Mouse (Mus musculus) stomach, embryonic 14.5 days (tissue): Measurements from ENCODE around the gene Tmem143. TPM values are rescaled to one million over a fixed set of nuclear protein-coding genes. Genes with fewer than 3 reads are reported as not detected.

Experiments
- ATAC-seq: fragments of 200-750 bp; cut with Nextera tagmentation; 2 replicates; pipeline ENCODE4 v1.8.0; 2017; ENCODE audit warnings: low read depth, moderate TSS enrichment; ENCODE audit not compliant: insufficient number of reproducible peaks, insufficient read depth, low FRiP score
- H3K27ac ChIP-seq: fragments of 300-500 bp; sonication (generic); 2 replicates; pipeline ENCODE4 v1.5.1; 2014; ENCODE audit warnings: mild to moderate bottlenecking, low read length, moderate library complexity, mixed read lengths
- H3K27me3 ChIP-seq: fragments of 300-500 bp; sonication (generic); 2 replicates; pipeline ENCODE4 v1.6.1; 2014; ENCODE audit warnings: low read length, control low read depth, mixed read lengths; ENCODE audit not compliant: control insufficient read depth, insufficient read depth
- H3K36me3 ChIP-seq: fragments of 300-500 bp; sonication (generic); 2 replicates; pipeline ENCODE4 v1.6.1; 2014; ENCODE audit warnings: mild to moderate bottlenecking, control low read depth, low read length, moderate library complexity, mixed read lengths; ENCODE audit not compliant: control insufficient read depth, insufficient read depth
- H3K4me1 ChIP-seq: fragments of 300-500 bp; sonication (generic); 2 replicates; pipeline ENCODE4 v1.6.1; 2014; ENCODE audit warnings: low read length, control low read depth, mixed read lengths; ENCODE audit not compliant: control insufficient read depth, insufficient read depth
- H3K4me2 ChIP-seq: fragments of 300-500 bp; sonication (generic); replicated peaks from 2 replicates; pipeline ENCODE4 v1.6.1; 2014; ENCODE audit warnings: low read depth, low read length, control low read depth
- H3K4me3 ChIP-seq: fragments of 300-500 bp; sonication (generic); 2 replicates; pipeline ENCODE4 v1.5.1; 2014; ENCODE audit warnings: low read depth, low read length, control low read depth
- H3K9ac ChIP-seq: fragments of 300-500 bp; sonication (generic); replicated peaks from 2 replicates; pipeline ENCODE4 v1.6.1; 2014; ENCODE audit warnings: low read depth, mild to moderate bottlenecking, control low read depth, low read length, moderate library complexity, mixed read lengths
- H3K9me3 ChIP-seq: fragments of 300-500 bp; sonication (generic); 2 replicates; pipeline ENCODE4 v1.6.1; 2016; ENCODE audit warnings: low read depth, low read length, control low read depth; ENCODE audit not compliant: control insufficient read depth
- WGBS: fragments of 180-500 bp; shearing (Covaris S2); extraction: QIAGEN DNeasy Blood & Tissue Kit; methylation state at CpG from one replicate; pipeline ENCODE4 v1.1.7; 2014; 5-methylcytosine and 5-hydroxymethylcytosine counted together
- polyA plus RNA-seq: library from polyadenylated mRNA; unstranded; fragments of >200 nt; fragmentation: Nextera tagmentation; extraction: Ambion mirVana; gene quantifications from 2 replicates; pipeline ENCODE4 v1.2.1, GENCODE M21; 2014

The Tmem143 gene
- polyA plus RNA-seq = 4.7 and 5.4 TPM in 2 replicates

DNA sequence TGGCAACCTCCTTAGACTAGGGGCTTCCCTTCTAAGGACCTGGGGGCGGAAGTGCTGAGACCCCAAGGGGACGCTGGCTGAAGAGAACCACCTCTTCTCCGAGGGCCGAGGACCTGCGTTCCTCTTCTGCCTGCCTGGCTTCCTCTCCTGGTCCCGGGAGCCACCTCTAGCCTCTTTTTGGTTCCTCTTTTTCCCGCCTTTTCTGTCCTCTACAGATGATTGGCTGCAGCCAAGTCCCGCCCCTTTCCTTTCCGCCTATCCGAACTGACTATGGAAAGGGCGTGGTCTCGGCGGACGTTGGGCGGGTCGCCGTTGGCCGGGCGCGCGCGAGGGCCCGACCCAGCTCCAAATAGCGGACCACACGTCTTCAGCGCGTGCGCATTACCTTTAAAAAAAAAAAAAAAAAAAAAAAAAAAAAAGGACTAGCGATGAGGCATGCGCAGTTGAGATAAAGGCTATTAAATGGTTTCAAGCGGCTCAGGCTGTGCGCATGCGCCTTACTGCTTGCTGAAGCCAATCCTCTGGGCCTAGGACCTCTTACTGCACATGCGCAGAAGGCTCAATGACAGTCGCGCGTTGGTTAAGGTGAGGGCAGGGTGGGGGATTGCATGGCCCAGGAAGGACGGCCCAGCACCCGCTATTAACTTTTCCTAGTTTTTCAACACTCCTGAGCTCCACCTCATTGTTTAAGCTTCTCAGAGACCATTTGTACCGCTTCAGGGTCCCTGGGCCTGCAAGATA, at the start of gene Tmem143, which contains the start of gene Syngr4:
Tmem143 (plus strand) TSS at position 425 of the 741 bp plus-strand sequence.
Syngr4 (minus strand) TSS at position 198 of the 741 bp plus-strand sequence.
- peak; percentile 87 for ATAC-seq
- peak within 1 kb of the TSS; percentile 94 for H3K4me2 ChIP-seq
- H3K27ac ChIP-seq = peak within 1 kb of the TSS; percentile 78
- no peaks in the 10 kb centered on the region for H3K36me3 ChIP-seq
- peak within 1 kb of the TSS; percentile 50 for H3K4me3 ChIP-seq
- H3K27me3 ChIP-seq = no peaks in the 10 kb centered on the region
- peak within 1 kb of the TSS; percentile 49 for H3K9ac ChIP-seq
- peaks cover 9% of the 10 kb centered on the region; the same call in 1 of the 2 replicates for H3K4me1 ChIP-seq
- H3K9me3 ChIP-seq = no peaks in the 10 kb centered on the region
- 1% methylated on average over 40 of the region's 40 CpGs for WGBS

DNA sequence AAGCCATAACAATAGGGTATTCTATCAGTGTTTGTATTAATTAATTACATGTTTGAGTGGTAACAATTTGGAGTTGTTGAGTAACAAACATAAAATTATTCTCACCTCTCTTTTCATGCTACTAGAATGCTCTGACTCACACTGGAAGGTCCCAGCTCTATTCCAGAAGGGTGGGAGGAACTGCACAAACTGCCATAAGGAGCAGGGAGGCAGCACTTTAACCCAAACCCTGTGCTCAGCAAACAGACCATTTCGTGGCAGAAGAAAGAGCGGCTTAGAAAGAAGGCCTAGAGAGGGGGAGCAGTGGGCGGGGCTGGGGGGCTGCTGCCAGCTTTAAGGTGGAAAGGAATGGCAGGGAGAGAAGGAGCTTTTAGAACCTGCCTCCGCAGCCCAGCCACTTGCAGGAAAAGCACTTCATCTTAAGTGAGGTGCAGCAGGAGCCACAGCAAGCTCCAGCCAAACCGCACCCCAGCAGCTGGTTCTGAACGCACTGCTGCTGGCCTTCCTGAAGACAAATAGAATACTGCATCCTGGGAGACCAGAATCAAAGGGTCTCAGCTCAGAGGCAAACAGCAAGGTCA, 48.2 kb upstream of the Tmem143 start:
- H3K4me2 ChIP-seq = no peak overlapping the region
- H3K9me3 ChIP-seq = no peaks in the 10 kb centered on the region
- H3K4me1 ChIP-seq = peaks cover 5% of the 10 kb centered on the region; the same call in 1 of the 2 replicates
- no peak for ATAC-seq
- no peaks in the 10 kb centered on the region for H3K27me3 ChIP-seq
- WGBS = 6% methylated on average over 6 of the region's 6 CpGs
- H3K9ac ChIP-seq = no peak overlapping the region
- H3K4me3 ChIP-seq = no peak overlapping the region
- H3K27ac ChIP-seq = 0 out of 2 replicates have a peak overlapping the region, but pooled peaks have one; percentile 39
- no peaks in the 10 kb centered on the region for H3K36me3 ChIP-seq

DNA sequence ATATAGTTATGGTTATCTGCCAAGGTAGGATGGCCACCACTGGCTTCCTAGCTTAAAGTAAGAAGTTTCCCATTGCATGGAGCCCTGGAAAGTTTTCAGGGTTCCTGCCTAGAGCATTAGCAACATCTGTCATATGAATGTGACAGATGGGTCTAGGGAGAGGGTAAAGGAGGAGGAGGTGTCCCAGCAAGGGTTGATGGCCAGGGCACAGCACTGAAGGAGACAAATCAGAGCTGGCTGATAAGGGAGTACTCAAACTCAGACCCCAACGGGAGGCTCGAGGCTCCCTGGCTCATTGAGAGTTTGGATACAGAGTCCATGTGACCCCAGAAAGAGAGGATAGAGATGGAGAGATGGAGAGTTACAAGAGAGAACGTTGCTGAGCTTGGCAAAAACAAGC, 46.1 kb upstream of the Tmem143 start:
- no peaks in the 10 kb centered on the region for H3K36me3 ChIP-seq
- WGBS = 59% methylated on average over 3 of the region's 3 CpGs
- ATAC-seq = no peak
- no peaks in the 10 kb centered on the region for H3K27me3 ChIP-seq
- H3K4me3 ChIP-seq = no peak overlapping the region
- no peak overlapping the region for H3K9ac ChIP-seq
- no peak overlapping the region for H3K4me2 ChIP-seq
- no peak overlapping the region for H3K27ac ChIP-seq
- no peaks in the 10 kb centered on the region for H3K9me3 ChIP-seq
- peaks cover 5% of the 10 kb centered on the region; the same call in 1 of the 2 replicates for H3K4me1 ChIP-seq

DNA sequence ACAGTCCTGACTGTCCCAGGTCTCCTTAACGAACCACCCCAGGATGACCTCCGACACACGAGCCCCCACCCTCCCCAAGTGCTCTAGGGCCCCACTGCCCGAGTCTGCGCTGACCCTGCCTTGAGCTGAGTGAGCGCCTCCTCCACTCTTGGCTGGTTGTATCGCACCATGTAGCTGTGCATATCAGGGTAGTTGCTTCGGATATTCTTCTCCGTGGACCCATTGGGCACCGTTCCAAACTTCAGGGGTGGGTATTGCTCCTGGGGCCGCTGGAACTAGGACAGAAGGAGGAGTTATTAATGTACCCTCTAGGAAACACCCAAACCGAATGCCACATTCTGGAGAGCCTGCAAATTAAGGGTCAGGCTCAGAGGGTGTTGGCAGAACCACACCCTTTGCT, 43.7 kb upstream of the Tmem143 start:
- no peak overlapping the region for H3K9ac ChIP-seq
- WGBS = 83% methylated on average over 12 of the region's 12 CpGs

DNA sequence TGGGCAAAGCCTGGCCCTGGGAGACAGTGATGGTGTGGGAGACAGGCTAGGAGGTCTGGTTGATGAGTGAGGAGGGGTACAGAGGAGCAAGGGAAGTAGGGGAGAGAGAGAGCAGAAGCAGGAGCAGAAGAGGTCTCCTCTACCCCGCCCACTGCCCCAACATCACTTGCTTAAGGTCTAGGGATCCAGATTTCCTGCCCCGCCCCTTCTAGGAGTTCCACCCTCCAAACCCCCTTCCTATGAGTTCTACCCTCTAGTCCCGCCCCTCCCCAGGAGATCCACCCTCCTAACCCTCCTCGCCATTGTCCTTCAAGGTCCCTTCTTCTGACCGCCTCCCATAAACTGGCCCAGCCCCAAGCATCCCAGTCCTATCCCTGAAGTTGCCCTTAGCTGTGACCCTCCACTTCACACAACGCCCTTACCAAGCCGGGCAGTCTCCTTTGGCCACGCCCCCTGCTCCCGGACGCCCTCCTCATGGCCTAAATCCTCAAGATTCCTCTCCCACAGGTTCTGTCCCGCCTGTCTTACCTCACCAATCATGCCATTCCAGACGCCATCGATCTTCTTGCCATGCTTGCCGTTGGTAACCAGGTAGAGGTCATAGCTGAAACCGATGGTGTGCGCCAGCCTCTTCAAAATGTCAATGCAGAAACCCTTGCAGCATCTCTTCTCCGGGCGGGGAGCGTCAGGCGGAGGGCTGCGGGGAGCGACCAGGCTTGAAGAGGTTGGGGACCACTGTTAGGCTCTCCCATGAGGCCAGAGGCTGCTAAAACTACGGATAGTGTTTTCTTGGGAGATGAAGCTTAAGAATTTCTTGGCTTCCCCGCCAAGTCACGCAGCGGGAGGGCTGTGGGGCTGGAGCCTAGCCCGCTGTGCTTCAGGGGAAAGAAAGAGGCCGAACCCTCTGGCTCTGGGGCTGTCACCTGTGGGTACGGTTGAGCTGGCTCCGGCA, 39.5 kb upstream of the Tmem143 start:
- ATAC-seq = peak; percentile 43; the same call in 1 of the 2 replicates
- no peak overlapping the region for H3K9ac ChIP-seq
- peaks cover 5% of the 10 kb centered on the region; the same call in 1 of the 2 replicates for H3K4me1 ChIP-seq
- H3K4me2 ChIP-seq = peak overlapping the region; percentile 47
- H3K27me3 ChIP-seq = no peaks in the 10 kb centered on the region
- WGBS = 3% methylated on average over 29 of the region's 30 CpGs
- H3K4me3 ChIP-seq = peak overlapping the region; percentile 24
- H3K27ac ChIP-seq = no peak overlapping the region
- H3K36me3 ChIP-seq = no peaks in the 10 kb centered on the region
- H3K9me3 ChIP-seq = no peaks in the 10 kb centered on the region

More for the DNA sequence above, 43.7 kb upstream of the Tmem143 start:
- Histone ChIP-seq H3K4me3 (no peak overlapping the region), H3K9me3 (no peaks in the 10 kb centered on the region), H3K27ac (no peak overlapping the region), H3K27me3 (no peaks in the 10 kb centered on the region), H3K4me1 (peaks cover 8% of the 10 kb centered on the region; the same call in 1 of the 2 replicates), H3K4me2 (no peak overlapping the region), H3K36me3 (no peaks in the 10 kb centered on the region)
- no peak for ATAC-seq

DNA sequence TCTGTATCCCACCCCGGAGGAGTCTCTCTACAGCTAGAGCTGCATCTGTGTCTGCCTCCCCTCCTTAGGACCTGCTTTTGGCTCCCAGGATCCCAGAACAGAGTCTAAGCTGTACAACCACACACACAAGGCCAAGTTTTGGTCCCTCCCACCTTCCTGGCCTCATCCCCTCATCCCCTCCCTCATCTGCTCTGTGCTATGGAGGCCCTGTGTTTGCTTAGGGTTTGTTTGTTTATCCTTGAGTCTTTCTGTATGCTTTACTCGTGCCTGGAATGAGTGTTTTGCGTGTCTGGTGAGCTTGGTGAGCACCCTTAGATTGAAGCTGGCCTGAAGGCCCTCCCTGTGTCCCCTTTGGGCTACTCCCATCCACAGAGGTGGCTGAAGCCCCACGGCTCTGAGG, 37.7 kb upstream of the Tmem143 start:
- Histone ChIP-seq H3K27me3 (no peaks in the 10 kb centered on the region), H3K27ac (no peak overlapping the region), H3K9me3 (no peaks in the 10 kb centered on the region), H3K4me2 (no peak overlapping the region), H3K4me3 (no peak overlapping the region), H3K36me3 (no peaks in the 10 kb centered on the region), H3K9ac (no peak overlapping the region), H3K4me1 (peaks cover 5% of the 10 kb centered on the region; the same call in 1 of the 2 replicates)
- WGBS = 42% methylated on average over 4 of the region's 4 CpGs
- ATAC-seq = peak; percentile 54; the same call in 1 of the 2 replicates

DNA sequence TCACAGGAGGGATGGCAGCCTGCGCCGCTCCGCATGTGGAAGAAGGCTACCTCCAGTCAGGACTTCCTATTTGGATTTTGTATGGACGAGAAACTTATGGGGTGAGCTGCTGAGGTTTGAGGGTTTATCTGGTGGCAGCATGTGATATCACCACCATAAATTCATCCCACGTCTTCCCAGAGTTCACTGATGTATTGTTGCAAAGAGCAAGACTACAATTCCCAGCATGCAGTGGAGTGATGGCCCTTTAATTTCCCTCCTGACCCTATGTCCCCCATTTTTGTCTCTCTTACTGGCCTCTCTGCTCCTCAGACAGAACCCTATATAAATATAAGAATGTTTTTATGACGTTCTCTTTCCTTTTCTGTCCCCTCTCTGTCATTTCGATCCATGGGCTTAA, 33.9 kb upstream of the Tmem143 start:
- Histone ChIP-seq H3K9me3 (no peaks in the 10 kb centered on the region), H3K27me3 (0 out of 2 replicates have a peak, but pooled peaks cover 4% of the 10 kb centered on the region), H3K27ac (no peak overlapping the region), H3K4me2 (no peak overlapping the region), H3K4me3 (no peak overlapping the region), H3K4me1 (peaks cover 14% of the 10 kb centered on the region; the same call in 1 of the 2 replicates), H3K9ac (no peak overlapping the region), H3K36me3 (no peaks in the 10 kb centered on the region)
- ATAC-seq = no peak
- WGBS = 85% methylated on average over 7 of the region's 7 CpGs

DNA sequence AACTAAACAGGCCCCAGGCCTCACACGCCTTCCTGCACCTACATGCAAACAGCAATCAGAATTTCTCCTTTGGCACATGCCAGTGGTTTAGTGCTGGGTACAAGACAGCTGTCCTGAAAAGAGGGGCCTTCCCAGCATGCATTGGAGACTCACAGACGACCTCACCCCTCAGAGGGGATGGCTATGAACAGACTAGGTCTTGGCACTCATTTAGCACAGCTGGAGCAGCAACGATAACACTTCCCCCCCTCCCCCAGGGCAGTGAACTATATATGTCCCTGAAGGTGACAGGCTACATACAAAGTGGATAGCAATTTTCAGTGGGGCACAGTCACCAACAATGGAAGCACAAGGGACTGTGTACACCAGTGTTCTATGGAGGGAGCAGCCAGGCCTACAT, 32.3 kb upstream of the Tmem143 start:
- ATAC-seq = no peak
- Histone ChIP-seq H3K9ac (no peak overlapping the region), H3K9me3 (no peaks in the 10 kb centered on the region), H3K4me1 (peaks cover 17% of the 10 kb centered on the region; the same call in 1 of the 2 replicates), H3K4me2 (no peak overlapping the region), H3K27ac (no peak overlapping the region), H3K27me3 (0 out of 2 replicates have a peak, but pooled peaks cover 4% of the 10 kb centered on the region), H3K36me3 (no peaks in the 10 kb centered on the region), H3K4me3 (no peak overlapping the region)
- WGBS = 57% methylated on average over 3 of the region's 3 CpGs
